Mouse (Mus musculus): ENCODE measurements at regions not wholly inside any gene's neighbourhood (a gene's known extent, or its start where the extent isn't known, plus 50 kb on each side); places are given as distances from the start of the nearest gene placed in this dataset.

GRCm38 (mm10) chr8:27770296-27770695 lies 322.8 kb downstream of the Poteg start:
- TF ChIP-seq CTCF (IDR thresholded peaks at IDR 0.05; ENCODE audit: low read depth, low read length) (no peak), POLR2A (IDR thresholded peaks at IDR 0.05; ENCODE audit: insufficient read depth, low read length) (no peak)
